Mouse (Mus musculus): Measurements from ENCODE around the gene Trir. TPM values are rescaled to one million over a fixed set of nuclear protein-coding genes. Genes with fewer than 3 reads are reported as not detected.

Gene Trir
- polyA plus RNA-seq, 1 experiment: 198 TPM

DNA sequence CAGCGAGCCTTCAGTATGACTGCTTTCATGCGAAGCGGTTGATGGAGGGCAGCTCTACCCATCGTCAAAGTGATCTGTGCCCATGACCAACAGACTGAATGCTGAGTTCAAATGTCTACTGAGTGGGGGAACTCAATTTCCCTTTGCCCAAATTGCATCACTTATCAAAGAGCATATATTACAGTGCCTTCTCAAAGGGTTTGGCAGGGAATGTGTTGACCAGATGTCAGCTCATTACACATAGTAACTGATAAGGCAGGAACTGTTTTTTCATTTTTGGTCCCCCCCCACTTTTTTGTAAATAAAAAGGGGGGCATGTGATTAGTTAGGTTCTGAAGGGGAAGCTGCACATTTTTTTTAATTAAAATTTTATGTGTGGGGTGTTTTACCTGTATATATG, 36.0 kb downstream of the Trir start:
- TF ChIP-seq MYOD1 (IDR thresholded peaks at IDR 0.05; ENCODE audit: control insufficient read depth in 1 of 3, insufficient read length in 2 of 3, low read depth in 2 of 3) (no peak), REST (IDR thresholded peaks at IDR 0.05; ENCODE audit: insufficient read depth, insufficient read length) (no peak), MYOG (IDR thresholded peaks at IDR 0.05; ENCODE audit: control insufficient read depth in 1 of 3, insufficient read depth in 1 of 3, insufficient read length in 2 of 3, low read depth in 2 of 3) (no peak), TCF3 (IDR thresholded peaks at IDR 0.05; ENCODE audit: insufficient read length, low read depth) (no peak)
- Histone ChIP-seq H3K27me3 (ENCODE audit: control insufficient read depth, insufficient read depth, insufficient read length) (no peaks in the 10 kb centered on the region), H3ac (ENCODE audit: control insufficient read depth, insufficient read length) (no peak overlapping the region), H3K36me3 (ENCODE audit: control insufficient read depth, insufficient read depth) (no peaks in the 10 kb centered on the region), H3K4me2 (ENCODE audit: low read depth) (no peak overlapping the region), H3K79me2 (ENCODE audit: control insufficient read depth, insufficient read depth) (no peaks in the 10 kb centered on the region), H3K4me3 (no peak overlapping the region)

DNA sequence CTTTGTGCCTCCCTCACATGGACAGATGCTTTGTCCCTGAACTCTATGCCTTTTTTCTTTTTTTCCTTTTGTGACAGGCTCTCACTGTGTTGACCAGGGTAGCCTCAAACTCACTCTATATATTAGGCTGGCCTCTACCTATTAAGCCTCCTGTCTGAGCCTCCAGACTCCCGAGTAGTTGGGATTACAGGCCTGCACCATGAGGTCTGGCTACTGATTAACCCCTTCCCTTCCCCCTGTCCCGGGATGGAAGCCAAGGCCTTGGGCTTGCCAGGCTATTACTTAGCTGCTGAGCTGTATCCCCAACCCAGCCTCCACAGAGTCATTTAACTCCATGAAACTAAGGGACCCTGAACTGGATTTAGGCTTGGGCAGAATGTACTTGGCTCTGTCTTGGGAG, 38.6 kb downstream of the Trir start:
- Histone ChIP-seq H3K4me3 (no peak overlapping the region), H3K36me3 (ENCODE audit: control insufficient read depth, insufficient read depth) (no peaks in the 10 kb centered on the region), H3K4me2 (ENCODE audit: low read depth) (no peak overlapping the region), H3ac (ENCODE audit: control insufficient read depth, insufficient read length) (no peak overlapping the region), H3K27me3 (ENCODE audit: control insufficient read depth, insufficient read depth, insufficient read length) (no peaks in the 10 kb centered on the region), H3K79me2 (ENCODE audit: control insufficient read depth, insufficient read depth) (no peaks in the 10 kb centered on the region)
- TF ChIP-seq MYOG (IDR thresholded peaks at IDR 0.05; ENCODE audit: control insufficient read depth in 1 of 3, insufficient read depth in 1 of 3, insufficient read length in 2 of 3, low read depth in 2 of 3): no peak
- TF ChIP-seq MYOD1 (IDR thresholded peaks at IDR 0.05; ENCODE audit: control insufficient read depth in 1 of 3, insufficient read length in 2 of 3, low read depth in 2 of 3): no peak
- no peak for TF ChIP-seq REST (IDR thresholded peaks at IDR 0.05; ENCODE audit: insufficient read depth, insufficient read length)
- TF ChIP-seq POLR2A (IDR thresholded peaks at IDR 0.05; ENCODE audit: insufficient read length, low read depth): no peak
- TF ChIP-seq E2F4 (IDR thresholded peaks at IDR 0.05; ENCODE audit: insufficient read depth): no peak
- TF ChIP-seq CEBPB (IDR thresholded peaks at IDR 0.05; ENCODE audit: insufficient read depth, poor library complexity, severe bottlenecking): no peak
- TF ChIP-seq TCF12 (IDR thresholded peaks at IDR 0.05; ENCODE audit: insufficient read depth, poor library complexity, severe bottlenecking): no peak
- no peak for TF ChIP-seq POLR2AphosphoS2 (IDR thresholded peaks at IDR 0.05; ENCODE audit: insufficient read length, low read depth)
- TF ChIP-seq USF1 (IDR thresholded peaks at IDR 0.05; ENCODE audit: low read depth): no peak
- TF ChIP-seq MAX (IDR thresholded peaks at IDR 0.05; ENCODE audit: low read depth): no peak
- TF ChIP-seq TCF3 (IDR thresholded peaks at IDR 0.05; ENCODE audit: insufficient read length, low read depth): no peak

DNA sequence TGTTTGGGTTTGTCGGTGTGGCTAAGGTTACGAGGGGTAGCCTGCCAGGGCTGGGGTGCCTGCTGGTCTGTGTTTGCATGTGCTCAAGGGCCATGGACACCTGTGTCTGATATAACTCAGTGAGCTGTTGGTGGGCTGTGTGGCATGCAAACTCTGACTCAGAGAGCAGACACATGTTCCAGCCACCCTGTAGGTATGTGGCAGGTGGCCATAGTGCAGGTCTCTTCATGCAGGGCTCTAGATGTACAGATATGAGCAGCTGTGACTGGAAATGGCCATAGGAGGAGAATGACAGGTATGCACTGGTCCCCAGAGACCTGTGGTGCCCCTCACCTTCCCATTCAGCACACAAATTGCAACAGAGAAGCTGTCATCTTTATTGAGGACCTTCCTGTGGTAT, 40.5 kb downstream of the Trir start:
- TF ChIP-seq TCF12 (IDR thresholded peaks at IDR 0.05; ENCODE audit: insufficient read depth, poor library complexity, severe bottlenecking) (no peak), POLR2AphosphoS2 (IDR thresholded peaks at IDR 0.05; ENCODE audit: insufficient read length, low read depth) (peak; percentile 26)

DNA sequence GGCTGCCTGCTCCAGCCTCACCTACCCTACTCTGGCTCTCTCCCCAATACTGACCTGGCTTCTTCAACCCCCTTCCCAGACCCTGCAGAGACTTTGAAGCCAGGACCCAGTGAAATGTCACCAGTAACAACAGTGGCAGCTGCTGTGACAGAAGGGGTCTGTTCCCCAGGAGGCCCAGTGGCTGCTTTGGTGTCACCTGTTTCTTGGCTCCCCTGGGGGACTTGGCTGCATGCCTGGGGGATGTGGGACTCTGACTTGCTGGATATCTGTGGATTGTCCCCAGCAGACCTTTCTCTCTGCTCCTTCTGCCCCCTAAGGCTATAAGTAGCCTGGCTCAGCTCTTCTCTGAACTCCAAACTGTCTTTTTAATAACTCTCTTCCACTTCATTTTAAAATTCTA, 41.4 kb downstream of the Trir start, which contains the start of gene Gm5741:
Gene Gm5741 (minus strand): TSS at position 1 of the 400 bp plus-strand sequence.
- Histone ChIP-seq H3K4me3 (no peak within 1 kb of the TSS), H3K79me2 (ENCODE audit: control insufficient read depth, insufficient read depth) (no peaks in the 10 kb centered on the region), H3K36me3 (ENCODE audit: control insufficient read depth, insufficient read depth) (no peaks in the 10 kb centered on the region), H3K27me3 (ENCODE audit: control insufficient read depth, insufficient read depth, insufficient read length) (no peaks in the 10 kb centered on the region), H3K4me2 (ENCODE audit: low read depth) (no peak within 1 kb of the TSS), H3ac (ENCODE audit: control insufficient read depth, insufficient read length) (no peak within 1 kb of the TSS)
- TF ChIP-seq TCF12 (IDR thresholded peaks at IDR 0.05; ENCODE audit: insufficient read depth, poor library complexity, severe bottlenecking) (no peak), USF1 (IDR thresholded peaks at IDR 0.05; ENCODE audit: low read depth) (no peak), POLR2AphosphoS2 (IDR thresholded peaks at IDR 0.05; ENCODE audit: insufficient read length, low read depth) (no peak), REST (IDR thresholded peaks at IDR 0.05; ENCODE audit: insufficient read depth, insufficient read length) (no peak), SRF (IDR thresholded peaks at IDR 0.05; ENCODE audit: control insufficient read depth, insufficient read length, low read depth) (no peak), TCF3 (IDR thresholded peaks at IDR 0.05; ENCODE audit: insufficient read length, low read depth) (no peak), MYOG (IDR thresholded peaks at IDR 0.05; ENCODE audit: control insufficient read depth in 1 of 3, insufficient read depth in 1 of 3, insufficient read length in 2 of 3, low read depth in 2 of 3) (no peak), POLR2A (IDR thresholded peaks at IDR 0.05; ENCODE audit: insufficient read length, low read depth) (no peak), MAX (IDR thresholded peaks at IDR 0.05; ENCODE audit: low read depth) (no peak), MYOD1 (IDR thresholded peaks at IDR 0.05; ENCODE audit: control insufficient read depth in 1 of 3, insufficient read length in 2 of 3, low read depth in 2 of 3) (no peak), E2F4 (IDR thresholded peaks at IDR 0.05; ENCODE audit: insufficient read depth) (no peak), CEBPB (IDR thresholded peaks at IDR 0.05; ENCODE audit: insufficient read depth, poor library complexity, severe bottlenecking) (no peak)

More for the DNA sequence above, 40.5 kb downstream of the Trir start:
- no peaks in the 10 kb centered on the region for H3K79me2 ChIP-seq (ENCODE audit: control insufficient read depth, insufficient read depth)
- no peak overlapping the region for H3K4me2 ChIP-seq (ENCODE audit: low read depth)
- H3K27me3 ChIP-seq (ENCODE audit: control insufficient read depth, insufficient read depth, insufficient read length): no peaks in the 10 kb centered on the region
- H3K36me3 ChIP-seq (ENCODE audit: control insufficient read depth, insufficient read depth): no peaks in the 10 kb centered on the region
- H3K4me3 ChIP-seq: no peak overlapping the region
- no peak overlapping the region for H3ac ChIP-seq (ENCODE audit: control insufficient read depth, insufficient read length)

DNA sequence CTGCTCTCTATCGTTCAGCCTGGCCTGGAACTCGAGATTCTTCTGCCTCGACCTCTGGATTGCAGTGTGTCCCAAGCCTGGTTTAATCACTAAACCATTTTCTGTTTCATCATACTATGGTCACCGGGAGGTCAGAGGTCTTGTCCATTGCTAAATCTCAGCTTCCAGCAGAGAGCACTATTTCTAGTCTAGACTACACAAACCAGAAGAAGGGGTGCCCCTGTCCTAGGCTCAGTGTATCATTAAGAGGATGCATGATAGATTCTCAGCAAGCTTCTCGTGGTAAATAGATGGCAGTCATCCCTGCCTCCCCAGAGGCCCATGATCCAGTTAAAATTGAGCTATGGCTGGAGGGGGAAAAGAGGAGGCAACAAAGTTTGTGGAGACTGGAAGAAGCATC, 44.4 kb downstream of the Trir start:
- no peaks in the 10 kb centered on the region for H3K27me3 ChIP-seq (ENCODE audit: control insufficient read depth, insufficient read depth, insufficient read length)
- H3K4me3 ChIP-seq: peak overlapping the region; percentile 82
- H3K4me2 ChIP-seq (ENCODE audit: low read depth): peak overlapping the region; percentile 82
- TF ChIP-seq SRF (IDR thresholded peaks at IDR 0.05; ENCODE audit: control insufficient read depth, insufficient read length, low read depth): no peak
- TF ChIP-seq USF1 (IDR thresholded peaks at IDR 0.05; ENCODE audit: low read depth): no peak
- no peak for TF ChIP-seq TCF3 (IDR thresholded peaks at IDR 0.05; ENCODE audit: insufficient read length, low read depth)
- TF ChIP-seq MYOG (IDR thresholded peaks at IDR 0.05; ENCODE audit: control insufficient read depth in 1 of 3, insufficient read depth in 1 of 3, insufficient read length in 2 of 3, low read depth in 2 of 3): no peak
- TF ChIP-seq POLR2AphosphoS2 (IDR thresholded peaks at IDR 0.05; ENCODE audit: insufficient read length, low read depth): no peak
- no peak for TF ChIP-seq REST (IDR thresholded peaks at IDR 0.05; ENCODE audit: insufficient read depth, insufficient read length)
- TF ChIP-seq MAX (IDR thresholded peaks at IDR 0.05; ENCODE audit: low read depth): no peak
- no peak for TF ChIP-seq CEBPB (IDR thresholded peaks at IDR 0.05; ENCODE audit: insufficient read depth, poor library complexity, severe bottlenecking)
- no peak for TF ChIP-seq E2F4 (IDR thresholded peaks at IDR 0.05; ENCODE audit: insufficient read depth)
- TF ChIP-seq TCF12 (IDR thresholded peaks at IDR 0.05; ENCODE audit: insufficient read depth, poor library complexity, severe bottlenecking): no peak
- H3K79me2 ChIP-seq (ENCODE audit: control insufficient read depth, insufficient read depth): no peaks in the 10 kb centered on the region
- H3ac ChIP-seq (ENCODE audit: control insufficient read depth, insufficient read length): peak overlapping the region; percentile 78
- peaks cover 12% of the 10 kb centered on the region for H3K36me3 ChIP-seq (ENCODE audit: control insufficient read depth, insufficient read depth)

Measured in myocyte (in vitro differentiated cells).